Mouse (Mus musculus) ES-Bruce4 (cell line): Measurements from ENCODE around the gene 2310057M21Rik. TPM values are rescaled to one million over a fixed set of nuclear protein-coding genes. Genes with fewer than 3 reads are reported as not detected.

Experiments
- H3K27ac ChIP-seq: 2 replicates; pipeline ENCODE4 v1.5.1; 2012; ENCODE audit warnings: low read length, inconsistent platforms; ENCODE audit not compliant: insufficient read depth
- H3K27me3 ChIP-seq: 2 replicates; pipeline ENCODE4 v1.6.1; 2012; ENCODE audit warnings: mild to moderate bottlenecking, low read length, inconsistent platforms; ENCODE audit not compliant: control insufficient read depth, poor library complexity, insufficient read depth, severe bottlenecking
- H3K36me3 ChIP-seq: 2 replicates; pipeline ENCODE4 v1.6.1; 2012; ENCODE audit warnings: inconsistent platforms, mild to moderate bottlenecking, low read length, moderate library complexity; ENCODE audit not compliant: control insufficient read depth, poor library complexity, insufficient read depth, severe bottlenecking
- H3K4me1 ChIP-seq: one replicate; pipeline ENCODE4 v1.8.1; 2011; ENCODE audit warnings: low read length; ENCODE audit not compliant: control insufficient read depth, insufficient read depth
- H3K4me3 ChIP-seq: 2 replicates; pipeline ENCODE4 v1.5.1; 2011; ENCODE audit warnings: low read depth, mild to moderate bottlenecking, low read length
- H3K9ac ChIP-seq: 2 replicates; pipeline ENCODE4 v1.6.1; 2012; ENCODE audit warnings: low read depth, mild to moderate bottlenecking, inconsistent platforms; ENCODE audit not compliant: poor library complexity, severe bottlenecking
- H3K9me3 ChIP-seq: replicated peaks from 2 replicates; pipeline ENCODE4 v1.6.1; 2012; ENCODE audit warnings: mild to moderate bottlenecking, low read length, inconsistent platforms; ENCODE audit not compliant: control insufficient read depth, poor library complexity, insufficient read depth, severe bottlenecking
- CTCF ChIP-seq: IDR thresholded peaks from one replicate; pipeline ENCODE4 v1.8.1; 2011; ENCODE audit warnings: low read depth, low read length
- EP300 ChIP-seq: IDR thresholded peaks from 2 replicates; pipeline ENCODE4 v1.6.1; 2011; ENCODE audit warnings: low read depth, low read length; ENCODE audit not compliant: insufficient read depth
- POLR2A ChIP-seq: IDR thresholded peaks from one replicate; pipeline ENCODE4 v1.8.1; 2011; ENCODE audit warnings: low read length; ENCODE audit not compliant: insufficient read depth
- polyA plus RNA-seq: library from polyadenylated mRNA; stranded (reverse); fragments of >200 nt; gene quantifications from 2 replicates; pipeline ENCODE4 v1.2.4, GENCODE M21; 2011; ENCODE audit warnings: low read depth; ENCODE audit not compliant: missing spikeins, insufficient read depth, insufficient read length

Gene 2310057M21Rik
- polyA plus RNA-seq, 1 experiment: 23.8 TPM

- Histone ChIP-seq H3K4me1 (no peaks in the 10 kb centered on the region), H3K27me3 (no peaks in the 10 kb centered on the region), H3K9me3 (no peaks in the 10 kb centered on the region), H3K36me3 (no peaks in the 10 kb centered on the region), H3K4me3 (no peak overlapping the region), H3K27ac (no peak overlapping the region), H3K9ac (no peak overlapping the region)
- TF ChIP-seq CTCF: no peak
- no peak for TF ChIP-seq POLR2A
Observed at GRCm38 (mm10) chr7:131331688-131332087, 30.9 kb downstream of the 2310057M21Rik start.

DNA sequence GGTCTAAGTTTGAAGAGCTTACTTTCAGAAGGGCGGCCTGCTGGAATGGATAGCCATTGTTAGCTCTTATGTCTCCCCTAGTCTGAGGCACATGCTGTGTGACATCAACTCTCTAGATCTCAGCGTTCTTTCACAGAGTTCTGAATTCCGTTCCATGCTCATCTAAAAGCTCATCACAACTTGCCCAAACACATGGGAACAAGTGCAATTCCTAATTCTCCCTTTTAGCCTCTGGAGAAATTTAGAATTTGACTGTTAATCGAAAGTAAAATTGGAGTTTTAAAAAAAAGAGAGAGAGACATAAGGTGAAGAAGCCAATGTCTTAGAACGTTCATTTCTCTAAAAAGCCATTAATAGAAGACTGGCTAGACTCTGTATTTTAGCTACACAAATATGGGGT, 33.1 kb downstream of the 2310057M21Rik start, which contains the start of gene Fam24b:
TSS of gene Fam24b (minus strand) at position 101 of the 400 bp plus-strand sequence.
- TF ChIP-seq CTCF: no peak
- no peak for TF ChIP-seq POLR2A
- TF ChIP-seq EP300: no peak
- Histone ChIP-seq H3K9me3 (no peaks in the 10 kb centered on the region), H3K4me3 (no peak within 1 kb of the TSS), H3K27ac (no peak within 1 kb of the TSS), H3K36me3 (no peaks in the 10 kb centered on the region), H3K27me3 (no peaks in the 10 kb centered on the region), H3K9ac (no peak within 1 kb of the TSS), H3K4me1 (no peaks in the 10 kb centered on the region)

- no peaks in the 10 kb centered on the region for H3K36me3 ChIP-seq
- no peak overlapping the region for H3K4me3 ChIP-seq
- H3K4me1 ChIP-seq: no peaks in the 10 kb centered on the region
- H3K27me3 ChIP-seq: no peaks in the 10 kb centered on the region
- H3K27ac ChIP-seq: no peak overlapping the region
- H3K9ac ChIP-seq: no peak overlapping the region
- TF ChIP-seq EP300: no peak
- H3K9me3 ChIP-seq: no peaks in the 10 kb centered on the region
Observed at GRCm38 (mm10) chr7:131327054-131327453, 35.5 kb downstream of the 2310057M21Rik start.

GRCm38 (mm10) chr7:131322192-131322591, 40.4 kb downstream of the 2310057M21Rik start, which contains the start of gene Cuzd1:
Gene Cuzd1 (minus strand): TSS chr7:131322292.
- H3K27me3 ChIP-seq: no peaks in the 10 kb centered on the region
- H3K4me3 ChIP-seq: no peak within 1 kb of the TSS
- no peaks in the 10 kb centered on the region for H3K36me3 ChIP-seq
- H3K9ac ChIP-seq: no peak within 1 kb of the TSS
- H3K27ac ChIP-seq: no peak within 1 kb of the TSS
- H3K4me1 ChIP-seq: no peaks in the 10 kb centered on the region
- no peaks in the 10 kb centered on the region for H3K9me3 ChIP-seq
- TF ChIP-seq POLR2A (no peak), EP300 (no peak), CTCF (no peak)

- TF ChIP-seq POLR2A: no peak
- no peak for TF ChIP-seq CTCF
- no peak for TF ChIP-seq EP300
- no peaks in the 10 kb centered on the region for H3K4me1 ChIP-seq
- no peaks in the 10 kb centered on the region for H3K27me3 ChIP-seq
- no peaks in the 10 kb centered on the region for H3K36me3 ChIP-seq
- no peak overlapping the region for H3K27ac ChIP-seq
- no peak overlapping the region for H3K9ac ChIP-seq
- no peak overlapping the region for H3K4me3 ChIP-seq
- no peaks in the 10 kb centered on the region for H3K9me3 ChIP-seq
Observed at GRCm38 (mm10) chr7:131318340-131318739, 44.2 kb downstream of the 2310057M21Rik start.

DNA sequence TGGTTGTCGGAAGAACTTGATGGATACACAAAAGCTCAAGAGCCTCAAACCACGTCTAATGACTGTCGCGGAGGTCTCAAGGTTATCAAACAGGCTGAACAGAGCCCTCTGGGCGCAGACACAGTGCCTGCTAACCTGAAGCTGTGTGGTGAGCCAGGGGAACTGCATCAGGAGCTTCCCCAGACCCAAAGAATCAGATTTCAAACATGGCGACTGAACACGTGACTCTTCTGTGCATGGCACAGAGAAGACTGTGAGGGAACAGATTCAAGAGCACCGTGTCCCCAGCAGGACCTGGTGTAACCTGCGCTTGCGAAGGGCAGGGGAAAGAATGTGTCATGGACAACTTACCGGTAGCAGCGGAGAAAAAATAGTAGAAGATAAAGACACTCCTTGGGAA, 45.0 kb downstream of the 2310057M21Rik start:
- H3K4me1 ChIP-seq: no peaks in the 10 kb centered on the region
- TF ChIP-seq EP300 (no peak), CTCF (no peak), POLR2A (no peak)
- no peak overlapping the region for H3K9ac ChIP-seq
- H3K4me3 ChIP-seq: no peak overlapping the region
- H3K27me3 ChIP-seq: no peaks in the 10 kb centered on the region
- H3K36me3 ChIP-seq: no peaks in the 10 kb centered on the region
- H3K27ac ChIP-seq: no peak overlapping the region
- no peaks in the 10 kb centered on the region for H3K9me3 ChIP-seq
